Mouse (Mus musculus) neural tube, embryonic 12.5 days (tissue): ENCODE data around the gene Ppt2. TPM values are rescaled to one million over a fixed set of nuclear protein-coding genes. Genes with fewer than 3 reads are reported as not detected.

Source experiments
- ATAC-seq: fragments of 200-750 bp; cut with Nextera tagmentation; 2 replicates; pipeline ENCODE4 v1.8.0; 2017; ENCODE audit warnings: low read depth, mild to moderate bottlenecking, moderate TSS enrichment, moderate library complexity; ENCODE audit not compliant: low FRiP score
- H3K27ac ChIP-seq: fragments of 300-500 bp; sonication (generic); 2 replicates; pipeline ENCODE4 v1.5.1; 2016
- H3K27me3 ChIP-seq: fragments of 300-500 bp; sonication (generic); replicated peaks from 2 replicates; pipeline ENCODE4 v1.6.1; 2016; ENCODE audit warnings: mild to moderate bottlenecking
- H3K36me3 ChIP-seq: fragments of 300-500 bp; sonication (generic); 2 replicates; pipeline ENCODE4 v1.6.1; 2016; ENCODE audit warnings: mild to moderate bottlenecking
- H3K4me1 ChIP-seq: fragments of 300-500 bp; sonication (generic); 2 replicates; pipeline ENCODE4 v1.6.1; 2016
- H3K4me2 ChIP-seq: fragments of 300-500 bp; sonication (generic); replicated peaks from 2 replicates; pipeline ENCODE4 v1.6.1; 2016; ENCODE audit warnings: mild to moderate bottlenecking
- H3K4me3 ChIP-seq: fragments of 300-500 bp; sonication (generic); 2 replicates; pipeline ENCODE4 v1.5.1; 2016
- H3K9ac ChIP-seq: fragments of 300-500 bp; sonication (generic); 2 replicates; pipeline ENCODE4 v1.6.1; 2016; ENCODE audit warnings: mild to moderate bottlenecking
- H3K9me3 ChIP-seq: fragments of 300-500 bp; sonication (generic); 2 replicates; pipeline ENCODE4 v1.6.1; 2016; ENCODE audit warnings: mild to moderate bottlenecking
- WGBS: fragments of 180-500 bp; shearing (Covaris S2); methylation state at CpG from one replicate; pipeline ENCODE4 v1.1.7; 2016; 5-methylcytosine and 5-hydroxymethylcytosine counted together
- polyA plus RNA-seq: library from polyadenylated mRNA; unstranded; fragments of >200 nt; fragmentation: Nextera tagmentation; extraction: Ambion mirVana; gene quantifications from 2 replicates; pipeline ENCODE4 v1.2.1, GENCODE M21; 2016

Ppt2 gene
- polyA plus RNA-seq, 1 experiment from 2014 or later = 22.9 TPM

GRCm38 (mm10) chr17:34571875-34572274 lies 56.4 kb downstream of the Ppt2 start:
- no peak overlapping the region for H3K4me3 ChIP-seq
- no peak overlapping the region for H3K4me2 ChIP-seq
- no peak for ATAC-seq
- peaks cover 6% of the 10 kb centered on the region; the same call in 1 of the 2 replicates for H3K4me1 ChIP-seq
- H3K27me3 ChIP-seq = no peaks in the 10 kb centered on the region
- WGBS = 17% methylated on average over 5 of the region's 5 CpGs
- no peak overlapping the region for H3K9ac ChIP-seq
- no peak overlapping the region for H3K27ac ChIP-seq
- no peaks in the 10 kb centered on the region for H3K36me3 ChIP-seq
- H3K9me3 ChIP-seq = no peaks in the 10 kb centered on the region

GRCm38 (mm10) chr17:34569919-34570318 lies 58.4 kb downstream of the Ppt2 start:
- no peak overlapping the region for H3K27ac ChIP-seq
- H3K4me1 ChIP-seq = peaks cover 6% of the 10 kb centered on the region; the same call in 1 of the 2 replicates
- no peak overlapping the region for H3K9ac ChIP-seq
- H3K4me2 ChIP-seq = no peak overlapping the region
- no peaks in the 10 kb centered on the region for H3K27me3 ChIP-seq
- no peak overlapping the region for H3K4me3 ChIP-seq
- 75% methylated on average over 4 of the region's 4 CpGs for WGBS
- H3K9me3 ChIP-seq = no peaks in the 10 kb centered on the region
- no peak for ATAC-seq
- no peaks in the 10 kb centered on the region for H3K36me3 ChIP-seq

- H3K4me2 ChIP-seq = no peak overlapping the region
- no peaks in the 10 kb centered on the region for H3K27me3 ChIP-seq
- H3K9me3 ChIP-seq = no peaks in the 10 kb centered on the region
- peaks cover 13% of the 10 kb centered on the region; the same call in 1 of the 2 replicates for H3K4me1 ChIP-seq
- H3K9ac ChIP-seq = no peak overlapping the region
- 76% methylated on average over 13 of the region's 13 CpGs for WGBS
- no peak for ATAC-seq
- no peaks in the 10 kb centered on the region for H3K36me3 ChIP-seq
- no peak overlapping the region for H3K4me3 ChIP-seq
- H3K27ac ChIP-seq = no peak overlapping the region
These were observed 59.9 kb downstream of the Ppt2 start for GRCm38 (mm10) chr17:34568421-34568820.

- no peak overlapping the region for H3K9ac ChIP-seq
- 78% methylated on average over 9 of the region's 9 CpGs for WGBS
- no peaks in the 10 kb centered on the region for H3K27me3 ChIP-seq
- H3K4me3 ChIP-seq = no peak overlapping the region
- H3K9me3 ChIP-seq = no peaks in the 10 kb centered on the region
- peaks cover 9% of the 10 kb centered on the region; the same call in 1 of the 2 replicates for H3K4me1 ChIP-seq
- ATAC-seq = no peak
- no peak overlapping the region for H3K4me2 ChIP-seq
- H3K27ac ChIP-seq = no peak overlapping the region
- no peaks in the 10 kb centered on the region for H3K36me3 ChIP-seq
These were observed 61.0 kb downstream of the Ppt2 start for GRCm38 (mm10) chr17:34567311-34567710.

Other genes starting within 250 kb of the Ppt2 start
- 1.4 and 1.6 TPM in 2 replicates for gene BC051142, start 229.7 kb downstream of the Ppt2 start, polyA plus RNA-seq
- gene Btnl4, start 151.2 kb downstream of the Ppt2 start, polyA plus RNA-seq = not detected in 2 replicates
- gene Btnl6, start 111.2 kb downstream of the Ppt2 start, polyA plus RNA-seq = not detected in 2 replicates
- 10.2 and 11.6 TPM in 2 replicates for gene Notch4, start 64.2 kb downstream of the Ppt2 start, polyA plus RNA-seq
- 4.2 and 5.5 TPM in 2 replicates for gene Gpsm3, start 38.7 kb downstream of the Ppt2 start, polyA plus RNA-seq
- gene Pbx2, start 37.2 kb downstream of the Ppt2 start, polyA plus RNA-seq = 17.1 and 18.4 TPM in 2 replicates
- gene Ager, start 30.6 kb downstream of the Ppt2 start, polyA plus RNA-seq = 1.9 and 2.3 TPM in 2 replicates
- 249 and 263 TPM in 2 replicates for gene Rnf5, start 24.8 kb downstream of the Ppt2 start, polyA plus RNA-seq
- gene Agpat1, start 24.2 kb downstream of the Ppt2 start, polyA plus RNA-seq = 81.1 and 97.7 TPM in 2 replicates
- gene Egfl8, start 12.5 kb downstream of the Ppt2 start, polyA plus RNA-seq = 13.0 and 15.5 TPM in 2 replicates
- gene Prrt1, start 1.0 kb upstream of the Ppt2 start, polyA plus RNA-seq = 1.4 and 1.6 TPM in 2 replicates
- gene Fkbpl, start 16.3 kb upstream of the Ppt2 start, polyA plus RNA-seq = 17.4 and 17.5 TPM in 2 replicates
- gene Atf6b, start 18.6 kb upstream of the Ppt2 start, polyA plus RNA-seq = 116 and 120 TPM in 2 replicates
- 0.03 TPM in 2 replicates for gene Tnxb, start 42.0 kb upstream of the Ppt2 start, polyA plus RNA-seq
- not detected in 2 replicates for gene C4b, start 115.4 kb upstream of the Ppt2 start, polyA plus RNA-seq
- gene Cyp21a1, start 176.1 kb upstream of the Ppt2 start, polyA plus RNA-seq = not detected in 2 replicates
- gene Stk19, start 208.4 kb upstream of the Ppt2 start, polyA plus RNA-seq = 30.8 and 30.9 TPM in 2 replicates
- 64.1 and 66.2 TPM in 2 replicates for gene Dxo, start 208.5 kb upstream of the Ppt2 start, polyA plus RNA-seq
- gene Skiv2l, start 221.7 kb upstream of the Ppt2 start, polyA plus RNA-seq = 61.2 and 64.7 TPM in 2 replicates
- 95.9 and 98.6 TPM in 2 replicates for gene Nelfe, start 221.9 kb upstream of the Ppt2 start, polyA plus RNA-seq
- 2.0 and 3.0 TPM in 2 replicates for gene Cfb, start 234.0 kb upstream of the Ppt2 start, polyA plus RNA-seq